Mouse (Mus musculus): Measurements from ENCODE around the gene Slbp. TPM values are rescaled to one million over a fixed set of nuclear protein-coding genes. Genes with fewer than 3 reads are reported as not detected.

Slbp gene
- polyA plus RNA-seq, 1 experiment, result 25.4 TPM

DNA sequence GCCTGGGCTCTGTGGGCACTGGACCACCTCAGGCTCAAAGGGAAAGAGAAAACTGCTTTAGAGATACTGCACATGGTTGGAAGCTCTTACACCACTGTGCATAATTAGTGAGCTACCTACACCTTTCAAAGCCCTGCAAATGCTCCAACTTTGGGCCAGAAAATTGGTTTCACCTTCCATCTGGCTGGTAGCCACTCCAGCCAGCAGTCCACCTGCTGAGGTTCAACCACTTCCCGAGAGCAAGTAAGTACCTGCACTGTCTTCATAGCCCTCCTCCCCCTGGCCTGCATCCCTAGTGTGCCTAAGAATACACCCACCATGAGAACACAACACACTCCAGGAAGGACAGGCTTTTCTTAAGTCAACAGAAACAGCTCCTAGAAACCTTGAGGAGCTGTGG lies 40.6 kb downstream of the Slbp start:
- TF ChIP-seq CTCF (IDR thresholded peaks at IDR 0.05; ENCODE audit: extremely low read depth, insufficient read length, insufficient replicate concordance, low read depth, low read length), result no peak
- TF ChIP-seq POLR2A (IDR thresholded peaks at IDR 0.05; ENCODE audit: low read depth, low read length), result no peak
- WGBS, result 85% methylated on average over 1 of the region's 1 CpGs

GRCm38 (mm10) chr5:33609226-33609625 lies 43.1 kb downstream of the Slbp start:
- WGBS, result 88% methylated on average over 1 of the region's 1 CpGs
- no peaks in the 10 kb centered on the region for H3K4me1 ChIP-seq (ENCODE audit: control insufficient read depth, insufficient read depth, insufficient read length, low read length)
- TF ChIP-seq POLR2A (IDR thresholded peaks at IDR 0.05; ENCODE audit: low read depth, low read length) (no peak), CTCF (IDR thresholded peaks at IDR 0.05; ENCODE audit: extremely low read depth, insufficient read length, insufficient replicate concordance, low read depth, low read length) (no peak)
- H3K27ac ChIP-seq (ENCODE audit: insufficient read depth, low read depth, low read length), result no peak overlapping the region
- H3K36me3 ChIP-seq (ENCODE audit: control insufficient read depth, insufficient read depth, low read length), result peaks cover 49% of the 10 kb centered on the region
- H3K4me3 ChIP-seq (ENCODE audit: low read depth, low read length), result no peak overlapping the region
- no peaks in the 10 kb centered on the region for H3K27me3 ChIP-seq (ENCODE audit: control insufficient read depth, insufficient read depth, low read length)

More for the DNA sequence above, 40.6 kb downstream of the Slbp start:
- H3K27me3 ChIP-seq (ENCODE audit: control insufficient read depth, insufficient read depth, low read length), result no peaks in the 10 kb centered on the region
- H3K4me3 ChIP-seq (ENCODE audit: low read depth, low read length), result no peak overlapping the region
- H3K36me3 ChIP-seq (ENCODE audit: control insufficient read depth, insufficient read depth, low read length), result peaks cover 48% of the 10 kb centered on the region
- no peak overlapping the region for H3K27ac ChIP-seq (ENCODE audit: insufficient read depth, low read depth, low read length)
- no peaks in the 10 kb centered on the region for H3K4me1 ChIP-seq (ENCODE audit: control insufficient read depth, insufficient read depth, insufficient read length, low read length)

DNA sequence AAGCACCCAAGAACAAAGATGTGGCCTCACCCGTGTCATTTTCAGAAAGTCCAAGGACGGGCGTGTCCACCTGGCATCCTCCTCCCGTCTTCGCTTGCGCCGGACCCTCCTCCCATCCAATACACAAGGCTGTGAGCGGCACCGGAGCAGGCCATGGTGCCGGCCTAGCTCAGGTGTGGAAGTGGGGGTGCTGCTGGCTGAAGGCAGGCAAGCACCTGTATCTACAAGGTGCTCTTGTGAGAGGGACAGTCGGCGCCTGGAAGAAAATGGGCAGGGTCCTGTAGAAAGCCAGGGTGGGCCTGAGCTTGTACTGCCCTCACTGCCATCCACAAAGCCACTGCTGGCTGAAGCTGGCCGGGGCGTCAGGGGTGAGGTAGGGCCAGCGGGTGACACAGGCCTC lies 44.9 kb downstream of the Slbp start:
- no peaks in the 10 kb centered on the region for H3K27me3 ChIP-seq (ENCODE audit: control insufficient read depth, insufficient read depth, low read length)
- 90% methylated on average over 15 of the region's 15 CpGs for WGBS
- H3K27ac ChIP-seq (ENCODE audit: insufficient read depth, low read depth, low read length), result no peak overlapping the region
- no peak overlapping the region for H3K4me3 ChIP-seq (ENCODE audit: low read depth, low read length)
- TF ChIP-seq CTCF (IDR thresholded peaks at IDR 0.05; ENCODE audit: extremely low read depth, insufficient read length, insufficient replicate concordance, low read depth, low read length) (no peak), POLR2A (IDR thresholded peaks at IDR 0.05; ENCODE audit: low read depth, low read length) (no peak)
- peaks cover 45% of the 10 kb centered on the region for H3K36me3 ChIP-seq (ENCODE audit: control insufficient read depth, insufficient read depth, low read length)
- no peaks in the 10 kb centered on the region for H3K4me1 ChIP-seq (ENCODE audit: control insufficient read depth, insufficient read depth, insufficient read length, low read length)

GRCm38 (mm10) chr5:33606631-33607030 lies 45.7 kb downstream of the Slbp start:
- peaks cover 46% of the 10 kb centered on the region for H3K36me3 ChIP-seq (ENCODE audit: control insufficient read depth, insufficient read depth, low read length)
- no peak overlapping the region for H3K27ac ChIP-seq (ENCODE audit: insufficient read depth, low read depth, low read length)
- H3K4me3 ChIP-seq (ENCODE audit: low read depth, low read length), result no peak overlapping the region
- TF ChIP-seq POLR2A (IDR thresholded peaks at IDR 0.05; ENCODE audit: low read depth, low read length), result no peak
- TF ChIP-seq CTCF (IDR thresholded peaks at IDR 0.05; ENCODE audit: extremely low read depth, insufficient read length, insufficient replicate concordance, low read depth, low read length), result no peak
- no peaks in the 10 kb centered on the region for H3K4me1 ChIP-seq (ENCODE audit: control insufficient read depth, insufficient read depth, insufficient read length, low read length)
- H3K27me3 ChIP-seq (ENCODE audit: control insufficient read depth, insufficient read depth, low read length), result no peaks in the 10 kb centered on the region
- 79% methylated on average over 7 of the region's 7 CpGs for WGBS

DNA sequence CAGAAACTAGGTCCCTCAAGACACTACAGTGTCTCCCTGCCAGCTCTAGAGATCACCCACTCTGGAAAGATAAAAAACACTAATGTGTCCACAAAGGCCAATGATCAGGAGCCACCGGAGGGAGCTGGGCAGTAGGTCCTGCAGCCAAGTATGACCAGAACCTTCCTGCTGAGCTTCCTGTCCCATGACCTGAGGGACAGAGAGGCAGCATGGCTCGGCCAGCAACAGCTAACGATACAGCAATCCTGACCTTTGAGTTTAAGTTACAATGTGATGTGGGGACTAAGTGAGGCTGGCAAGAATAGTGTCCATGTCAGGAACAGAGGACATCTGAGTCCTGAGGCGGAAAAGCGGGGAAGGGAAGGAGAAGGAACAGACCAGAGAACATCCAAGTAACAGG lies 47.1 kb downstream of the Slbp start:
- WGBS, result 80% methylated on average over 5 of the region's 5 CpGs
- H3K27me3 ChIP-seq (ENCODE audit: control insufficient read depth, insufficient read depth, low read length), result no peaks in the 10 kb centered on the region
- no peak for TF ChIP-seq CTCF (IDR thresholded peaks at IDR 0.05; ENCODE audit: extremely low read depth, insufficient read length, insufficient replicate concordance, low read depth, low read length)
- TF ChIP-seq POLR2A (IDR thresholded peaks at IDR 0.05; ENCODE audit: low read depth, low read length), result no peak
- peaks cover 49% of the 10 kb centered on the region for H3K36me3 ChIP-seq (ENCODE audit: control insufficient read depth, insufficient read depth, low read length)
- H3K4me1 ChIP-seq (ENCODE audit: control insufficient read depth, insufficient read depth, insufficient read length, low read length), result no peaks in the 10 kb centered on the region
- no peak overlapping the region for H3K4me3 ChIP-seq (ENCODE audit: low read depth, low read length)
- no peak overlapping the region for H3K27ac ChIP-seq (ENCODE audit: insufficient read depth, low read depth, low read length)

DNA sequence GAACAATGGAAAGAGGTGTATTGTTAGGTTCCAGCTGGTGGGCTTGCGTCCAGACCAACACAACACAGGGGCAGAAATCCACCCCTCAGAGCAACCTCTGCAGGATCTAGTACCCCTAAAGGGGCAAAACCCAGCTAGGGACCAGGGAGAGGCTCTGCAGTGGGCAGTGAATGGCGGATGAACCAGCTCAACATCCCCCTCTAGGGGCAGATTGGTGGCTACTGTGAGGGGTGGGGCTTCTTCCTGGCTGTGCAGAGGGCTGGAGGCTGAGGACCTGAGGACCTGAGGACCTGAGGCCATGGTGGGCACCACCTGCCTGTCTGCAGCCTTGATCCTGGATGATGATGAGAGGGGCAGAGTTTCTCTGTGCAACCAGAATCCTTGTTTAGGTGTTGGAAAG lies 58.8 kb downstream of the Slbp start:
- 35% methylated on average over 2 of the region's 2 CpGs for WGBS

GRCm38 (mm10) chr5:33589221-33589888 lies 63.0 kb downstream of the Slbp start:
- no peaks in the 10 kb centered on the region for H3K27me3 ChIP-seq (ENCODE audit: control insufficient read depth, insufficient read depth, low read length)
- no peaks in the 10 kb centered on the region for H3K36me3 ChIP-seq (ENCODE audit: control insufficient read depth, insufficient read depth, low read length)
- WGBS, result 62% methylated on average over 5 of the region's 5 CpGs
- H3K4me3 ChIP-seq (ENCODE audit: low read depth, low read length), result no peak overlapping the region
- TF ChIP-seq CTCF (IDR thresholded peaks at IDR 0.05; ENCODE audit: extremely low read depth, insufficient read length, insufficient replicate concordance, low read depth, low read length) (peak; percentile 92), POLR2A (IDR thresholded peaks at IDR 0.05; ENCODE audit: low read depth, low read length) (no peak)
- H3K4me1 ChIP-seq (ENCODE audit: control insufficient read depth, insufficient read depth, insufficient read length, low read length), result no peaks in the 10 kb centered on the region
- no peak overlapping the region for H3K27ac ChIP-seq (ENCODE audit: insufficient read depth, low read depth, low read length)

More for the DNA sequence above, 58.8 kb downstream of the Slbp start:
- Histone ChIP-seq H3K27me3 (ENCODE audit: control insufficient read depth, insufficient read depth, low read length) (no peaks in the 10 kb centered on the region), H3K27ac (ENCODE audit: insufficient read depth, low read depth, low read length) (no peak overlapping the region), H3K36me3 (ENCODE audit: control insufficient read depth, insufficient read depth, low read length) (no peaks in the 10 kb centered on the region), H3K4me1 (ENCODE audit: control insufficient read depth, insufficient read depth, insufficient read length, low read length) (no peaks in the 10 kb centered on the region), H3K4me3 (ENCODE audit: low read depth, low read length) (no peak overlapping the region)
- peak; percentile 24; the same call in 1 of the 2 replicates for TF ChIP-seq CTCF (IDR thresholded peaks at IDR 0.05; ENCODE audit: extremely low read depth, insufficient read length, insufficient replicate concordance, low read depth, low read length)
- no peak for TF ChIP-seq POLR2A (IDR thresholded peaks at IDR 0.05; ENCODE audit: low read depth, low read length)

Measured in small intestine, adult 2 months (tissue).